Mouse (Mus musculus) brain, adult 2 months (tissue): Measurements from ENCODE around the gene Wwox.
A peak's percentile ranks its signal among the peaks of the same experiment; 100 is the strongest.
"Not testable (repeated sequence)": the region's sequence is repeated elsewhere in the genome, so short reads cannot be mapped to it uniquely, and the experiment has no call there.

Experiments used
- DNase-seq: peaks from one replicate; pipeline ENCODE4 v3.0.0; 2011; ENCODE audit warnings: low read depth, low spot score

Wwox gene

GRCm38 (mm10) chr8:114801428-114802134 is 362.1 kb downstream of the Wwox start:
- DNase-seq = no peak

GRCm38 (mm10) chr8:114803113-114803512 is 363.7 kb downstream of the Wwox start:
- peak; percentile 46 for DNase-seq

GRCm38 (mm10) chr8:114806826-114807420 is 367.5 kb downstream of the Wwox start:
- DNase-seq = no peak

- DNase-seq = no peak
Observed at GRCm38 (mm10) chr8:114807676-114808426, 368.4 kb downstream of the Wwox start.

GRCm38 (mm10) chr8:114810470-114810869 is 371.0 kb downstream of the Wwox start:
- DNase-seq = no peak

- no peak for DNase-seq
Observed at GRCm38 (mm10) chr8:114813830-114814229, 374.4 kb downstream of the Wwox start.

- DNase-seq = no peak
Observed at GRCm38 (mm10) chr8:114814769-114815736, 375.6 kb downstream of the Wwox start.

GRCm38 (mm10) chr8:114816343-114816742 is 376.9 kb downstream of the Wwox start:
- DNase-seq = no peak

- DNase-seq = no peak
Observed at GRCm38 (mm10) chr8:114816949-114817348, 377.5 kb downstream of the Wwox start.

- DNase-seq = no peak
Observed at GRCm38 (mm10) chr8:114821543-114821942, 382.1 kb downstream of the Wwox start.

GRCm38 (mm10) chr8:114825460-114825859 is 386.0 kb downstream of the Wwox start:
- no peak for DNase-seq

- peak; percentile 33 for DNase-seq
Observed at GRCm38 (mm10) chr8:114826991-114827390, 387.5 kb downstream of the Wwox start.

GRCm38 (mm10) chr8:114827810-114828209 is 388.4 kb downstream of the Wwox start:
- DNase-seq = not testable (repeated sequence)

- no peak for DNase-seq
Observed at GRCm38 (mm10) chr8:114831595-114831994, 392.1 kb downstream of the Wwox start.

- no peak for DNase-seq
Observed at GRCm38 (mm10) chr8:114832251-114832774, 392.9 kb downstream of the Wwox start.

- DNase-seq = no peak
Observed at GRCm38 (mm10) chr8:114834730-114835129, 395.3 kb downstream of the Wwox start.

- no peak for DNase-seq
Observed at GRCm38 (mm10) chr8:114839998-114840397, 400.5 kb downstream of the Wwox start.

GRCm38 (mm10) chr8:114847666-114848065 is 408.2 kb downstream of the Wwox start:
- DNase-seq = no peak

- DNase-seq = no peak
Observed at GRCm38 (mm10) chr8:114849461-114849860, 410.0 kb downstream of the Wwox start.

- DNase-seq = no peak
Observed at GRCm38 (mm10) chr8:114850014-114850870, 410.8 kb downstream of the Wwox start.
